Mouse (Mus musculus) embryo, embryonic 9.5 days (tissue): ENCODE results near the gene Hba-a1.
"Not testable (repeated sequence)": the region's sequence is repeated elsewhere in the genome, so short reads cannot be mapped to it uniquely, and the experiment has no call there.

Experiments used
- DNase-seq: peaks from one replicate; pipeline ENCODE4 v3.0.0-alpha.2; 2017; ENCODE audit errors: extremely low spot score

Gene Hba-a1

DNA sequence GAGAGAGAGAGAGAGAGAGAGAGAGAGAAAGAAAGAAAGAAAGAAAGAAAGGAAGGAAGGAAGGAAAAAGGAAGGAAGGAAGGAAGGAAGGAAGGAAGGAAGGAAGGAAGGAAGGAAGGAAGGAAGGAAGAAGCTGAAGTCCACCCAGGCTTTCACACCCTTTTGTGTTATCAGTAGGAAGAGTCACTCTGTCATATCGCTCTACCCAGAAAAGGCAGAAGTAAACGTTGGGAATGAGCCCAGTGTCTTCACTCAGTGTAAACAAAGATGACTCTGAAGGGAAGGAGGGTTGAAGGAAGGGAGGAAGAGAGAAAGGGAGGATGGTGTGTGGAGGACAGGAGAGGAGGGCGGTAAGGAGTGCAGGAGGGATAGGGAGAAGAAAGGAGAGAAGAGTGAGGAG lies 10.2 kb downstream of the Hba-a1 start:
- DNase-seq = not testable (repeated sequence)

- not testable (repeated sequence) for DNase-seq
Measured at GRCm38 (mm10) chr11:32296203-32296602, 12.9 kb downstream of the Hba-a1 start, which contains the start of gene Hba-a2. Gene Hba-a2, plus strand, starts transcription at chr11:32296489.

GRCm38 (mm10) chr11:32297417-32297816 lies 14.1 kb downstream of the Hba-a1 start:
- not testable (repeated sequence) for DNase-seq

DNA sequence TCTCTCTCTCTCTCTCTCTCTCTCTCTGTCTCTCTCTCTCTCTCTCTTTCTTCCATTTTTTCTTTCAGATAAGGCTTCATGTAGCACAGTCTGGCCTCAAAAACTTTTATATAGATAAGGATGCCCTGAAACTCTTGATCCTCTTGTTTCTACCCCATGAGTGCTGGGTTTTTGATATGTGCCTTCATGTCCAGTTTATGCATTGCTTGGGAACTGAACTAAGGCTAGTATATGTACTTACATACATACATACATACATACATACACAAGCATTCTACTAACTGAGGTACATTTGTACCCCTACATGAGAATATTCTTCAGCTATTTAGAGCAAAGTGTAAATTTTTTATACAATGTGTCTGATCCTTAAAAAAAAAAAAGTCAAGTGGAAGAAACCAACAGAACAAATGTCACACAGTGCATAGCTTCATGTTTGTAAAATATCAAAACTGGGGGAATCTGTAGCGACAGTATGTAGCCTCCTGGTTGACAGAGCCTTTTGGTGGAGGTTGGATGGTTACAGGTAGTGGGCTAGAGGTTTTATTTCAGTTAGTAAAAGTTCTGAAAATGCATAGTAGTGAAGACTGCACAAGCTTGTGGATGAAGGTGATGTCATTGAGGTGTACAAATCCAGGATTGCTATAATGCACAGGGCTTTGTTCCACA lies 14.7 kb downstream of the Hba-a1 start:
- no peak for DNase-seq

DNA sequence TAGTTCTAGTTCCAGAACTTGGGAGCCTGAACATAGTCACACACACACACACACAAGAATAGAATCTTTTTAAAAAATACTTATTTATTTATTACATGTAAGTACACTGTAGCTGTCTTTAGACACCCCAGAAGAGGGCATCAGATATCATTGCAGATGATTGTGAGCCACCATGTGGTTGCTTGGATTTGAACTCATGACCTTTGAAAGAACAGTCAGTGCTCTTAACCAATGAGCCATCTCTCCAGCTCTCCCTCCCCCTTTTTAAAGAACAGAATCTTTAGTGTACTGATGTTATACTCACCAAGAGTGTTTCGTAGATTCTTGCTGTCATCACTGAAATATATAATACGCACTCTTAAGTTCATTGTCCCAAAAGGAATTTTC lies 15.2 kb downstream of the Hba-a1 start:
- DNase-seq = no peak

DNA sequence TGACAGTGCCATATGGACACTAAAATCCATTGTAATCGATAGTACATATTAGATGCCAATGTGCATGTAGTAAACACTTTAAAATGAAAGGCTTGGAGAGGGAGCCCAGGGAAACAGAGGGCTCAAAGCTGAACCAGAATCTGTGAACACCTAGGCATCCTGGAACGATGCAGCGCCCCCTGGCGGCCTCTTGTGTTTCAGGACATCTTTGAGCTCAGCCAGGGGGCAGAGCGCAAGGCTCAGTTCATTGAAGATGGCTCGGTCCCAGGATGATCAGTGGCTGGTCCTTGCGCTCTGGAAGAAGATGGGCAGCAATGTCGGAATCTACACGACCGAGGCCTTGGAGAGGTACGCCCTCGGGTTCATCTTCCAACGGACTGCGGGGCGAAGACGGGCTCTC lies 16.6 kb downstream of the Hba-a1 start, which contains the start of gene Hbq1a:
Hbq1a (plus strand) TSS at position 205 of the 400 bp plus-strand sequence.
- not testable (repeated sequence) for DNase-seq

DNA sequence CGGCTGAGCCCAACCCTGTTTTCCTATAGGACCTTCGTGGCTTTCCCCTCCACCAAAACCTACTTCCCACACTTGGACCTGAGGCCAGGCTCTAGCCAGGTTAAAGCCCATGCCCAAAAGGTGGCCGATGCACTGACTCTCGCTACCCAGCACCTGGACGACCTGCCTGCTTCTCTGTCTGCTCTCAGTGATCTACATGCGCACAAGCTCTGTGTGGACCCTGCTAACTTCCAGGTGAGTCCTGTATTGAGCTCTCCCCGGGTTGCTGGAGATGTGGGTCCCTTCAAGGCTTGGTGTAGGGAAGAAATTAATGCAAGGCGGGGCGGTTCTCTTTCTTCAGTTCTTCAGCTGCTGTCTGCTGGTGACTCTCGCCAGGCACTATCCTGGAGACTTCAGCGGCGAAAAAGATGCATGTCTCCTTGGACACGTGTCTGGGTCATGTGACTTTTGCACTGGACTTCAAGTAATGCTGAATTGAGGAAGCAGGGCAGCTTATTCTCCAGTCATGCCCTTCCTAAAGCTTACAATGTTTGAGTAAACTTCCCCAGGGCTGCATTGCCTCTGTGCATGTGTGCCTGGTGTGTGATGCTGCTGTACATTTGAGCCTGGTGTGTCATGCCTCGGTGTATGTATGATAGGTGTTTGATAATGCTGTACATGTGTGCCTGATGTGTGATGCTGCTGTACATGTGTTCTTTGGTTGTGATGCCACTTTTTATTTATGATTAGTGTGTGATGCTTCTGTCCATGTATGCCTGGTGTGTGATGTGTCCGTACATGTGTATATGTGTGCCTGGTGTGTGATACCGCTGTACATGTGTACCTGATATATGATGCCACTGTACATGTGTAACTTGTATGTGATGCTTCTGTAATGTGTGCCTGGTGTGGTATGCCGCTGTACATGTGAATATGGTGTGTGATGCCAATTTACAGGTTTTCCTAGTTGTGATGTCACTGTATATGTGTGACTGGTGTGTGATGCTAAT lies 17.3 kb downstream of the Hba-a1 start:
- DNase-seq = no peak

GRCm38 (mm10) chr11:32301506-32301905 lies 18.2 kb downstream of the Hba-a1 start:
- DNase-seq = no peak

DNA sequence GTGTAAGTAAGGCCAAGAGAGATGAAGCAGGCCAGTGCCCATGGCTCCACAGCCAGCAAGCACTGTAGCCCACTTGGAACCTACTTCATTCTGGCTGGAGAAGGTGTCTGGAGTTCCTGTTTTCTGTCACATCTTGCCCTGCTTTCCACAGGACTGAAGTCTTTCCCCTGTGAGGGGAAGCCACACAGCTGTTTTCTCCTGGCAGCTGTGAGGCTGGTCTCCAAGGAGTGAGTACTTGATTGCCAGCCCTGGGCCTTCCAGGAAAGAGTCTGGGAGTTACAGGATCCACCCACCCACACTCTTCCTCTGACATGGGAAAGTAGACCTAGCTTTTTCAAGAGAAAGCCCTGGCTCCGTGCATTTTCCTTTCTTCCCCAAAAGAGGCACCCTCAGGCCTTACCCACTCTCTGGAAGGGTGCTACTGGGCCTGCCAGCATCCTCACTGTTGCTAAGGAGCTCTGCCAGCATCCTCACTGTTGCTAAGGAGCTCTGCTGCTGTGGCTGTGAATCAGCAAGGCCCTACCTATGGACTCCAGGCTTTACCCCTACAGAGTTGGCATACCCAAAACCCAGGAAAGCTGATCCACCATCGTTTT lies 19.6 kb downstream of the Hba-a1 start:
- no peak for DNase-seq

DNA sequence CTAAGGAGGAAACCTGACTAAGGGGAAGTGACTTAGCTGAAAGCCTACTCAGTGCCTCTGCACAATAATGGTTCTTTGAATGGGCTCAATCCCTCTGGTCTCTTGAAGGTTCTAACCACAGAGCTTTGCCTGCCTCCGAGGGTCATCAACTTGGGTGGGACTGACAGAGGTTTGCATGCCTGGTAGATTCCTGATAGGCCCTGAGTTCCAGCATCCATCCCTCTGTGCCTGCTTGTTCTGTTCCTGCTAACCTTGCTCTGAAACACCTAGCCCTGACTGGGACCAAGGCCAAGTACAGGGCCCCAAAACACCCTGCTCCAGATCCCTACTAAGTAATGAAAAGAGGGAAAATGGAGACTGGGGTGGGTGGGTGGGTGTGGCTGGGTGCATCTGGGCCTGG lies 20.1 kb downstream of the Hba-a1 start:
- DNase-seq = no peak

- DNase-seq = no peak
Measured at GRCm38 (mm10) chr11:32307006-32307405, 23.7 kb downstream of the Hba-a1 start.

GRCm38 (mm10) chr11:32309446-32309845 lies 26.1 kb downstream of the Hba-a1 start:
- no peak for DNase-seq

- DNase-seq = no peak
Measured at GRCm38 (mm10) chr11:32309928-32310327, 26.6 kb downstream of the Hba-a1 start.

- no peak for DNase-seq
Measured at GRCm38 (mm10) chr11:32316009-32316408, 32.7 kb downstream of the Hba-a1 start.

DNA sequence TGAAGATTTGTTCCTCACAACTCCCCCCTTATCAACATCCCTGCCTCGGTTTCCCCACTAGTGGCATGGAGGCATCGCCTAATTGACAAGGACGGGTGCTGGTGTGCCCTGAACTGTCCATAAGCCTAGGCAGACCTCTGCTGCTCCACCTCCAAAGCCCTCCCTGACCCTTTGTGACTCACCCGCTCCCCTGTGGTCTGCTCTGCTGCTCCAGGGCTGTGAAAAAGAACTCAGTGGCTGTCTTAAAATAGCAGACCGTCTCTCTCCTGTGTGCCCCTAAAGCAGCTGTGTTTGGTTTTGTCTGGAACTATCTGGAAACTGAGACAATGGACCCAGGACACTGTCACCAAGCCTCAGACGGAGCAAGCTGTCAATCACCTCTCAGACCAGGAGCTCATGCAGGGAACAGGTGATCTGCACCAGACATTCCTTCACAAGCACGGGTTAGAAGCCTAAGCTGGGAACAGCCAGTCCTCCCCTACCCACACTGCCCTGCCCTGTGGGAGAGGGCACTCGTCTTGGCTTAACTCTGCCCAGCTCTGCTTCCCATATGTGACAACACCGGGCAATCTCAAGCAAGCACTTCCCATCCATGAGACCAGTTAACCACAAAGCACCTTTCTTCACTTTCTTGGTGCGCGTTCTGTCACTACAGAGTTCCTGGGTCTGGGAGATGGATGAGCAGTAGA lies 37.3 kb downstream of the Hba-a1 start:
- DNase-seq = no peak

DNA sequence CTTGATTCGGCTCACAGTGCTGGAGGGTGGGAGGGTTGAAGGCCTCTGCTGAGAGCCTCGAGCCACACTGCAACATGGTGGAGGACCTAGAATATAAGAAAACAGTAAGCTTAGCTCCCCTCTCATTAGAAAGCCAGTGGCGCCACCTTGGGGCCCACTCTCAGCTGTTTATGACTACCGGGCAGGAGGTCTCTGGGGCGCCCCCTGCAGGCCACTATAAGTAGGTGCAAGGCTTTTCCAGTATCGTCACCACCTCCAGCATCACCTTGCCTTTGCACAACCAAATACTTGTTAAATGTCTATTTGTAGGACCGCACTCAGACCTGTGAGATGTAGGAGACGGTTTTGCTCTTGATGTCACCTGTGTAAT lies 37.9 kb downstream of the Hba-a1 start:
- peak; percentile 57 for DNase-seq

DNA sequence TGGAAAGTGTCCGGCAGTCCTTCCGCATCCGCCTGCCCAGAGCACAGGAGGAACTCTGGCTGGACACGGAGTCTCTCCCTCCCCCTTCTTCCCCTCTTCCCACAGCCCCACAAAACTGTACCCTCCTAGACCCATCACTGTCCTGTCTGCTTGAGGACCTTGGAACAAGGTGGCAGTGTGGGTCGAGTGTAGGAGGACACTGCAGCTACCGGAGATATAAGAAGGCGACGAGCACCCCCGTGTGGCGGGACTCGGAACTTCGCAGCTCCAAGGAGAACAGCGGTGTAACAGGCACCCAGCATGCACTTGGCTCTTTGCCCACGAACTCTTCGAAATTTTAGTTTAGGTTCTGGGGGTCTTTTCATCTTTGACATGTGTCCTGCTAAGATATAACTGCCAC lies 41.3 kb downstream of the Hba-a1 start:
- peak; percentile 93 for DNase-seq

- no peak for DNase-seq
Measured at GRCm38 (mm10) chr11:32331075-32331474, 47.8 kb downstream of the Hba-a1 start.

- DNase-seq = no peak
Measured at GRCm38 (mm10) chr11:32331861-32332260, 48.5 kb downstream of the Hba-a1 start.

- no peak for DNase-seq
Measured at GRCm38 (mm10) chr11:32333235-32333634, 49.9 kb downstream of the Hba-a1 start.
